Mouse (Mus musculus) ES-Bruce4 (cell line): Measurements from ENCODE around the gene Lcmt2.

Source experiments
- CTCF ChIP-seq: IDR thresholded peaks from one replicate; pipeline ENCODE4 v1.8.1; 2011; ENCODE audit warnings: low read depth, low read length
- EP300 ChIP-seq: IDR thresholded peaks from 2 replicates; pipeline ENCODE4 v1.6.1; 2011; ENCODE audit warnings: low read depth, low read length; ENCODE audit not compliant: insufficient read depth
- POLR2A ChIP-seq: IDR thresholded peaks from one replicate; pipeline ENCODE4 v1.8.1; 2011; ENCODE audit warnings: low read length; ENCODE audit not compliant: insufficient read depth

DNA sequence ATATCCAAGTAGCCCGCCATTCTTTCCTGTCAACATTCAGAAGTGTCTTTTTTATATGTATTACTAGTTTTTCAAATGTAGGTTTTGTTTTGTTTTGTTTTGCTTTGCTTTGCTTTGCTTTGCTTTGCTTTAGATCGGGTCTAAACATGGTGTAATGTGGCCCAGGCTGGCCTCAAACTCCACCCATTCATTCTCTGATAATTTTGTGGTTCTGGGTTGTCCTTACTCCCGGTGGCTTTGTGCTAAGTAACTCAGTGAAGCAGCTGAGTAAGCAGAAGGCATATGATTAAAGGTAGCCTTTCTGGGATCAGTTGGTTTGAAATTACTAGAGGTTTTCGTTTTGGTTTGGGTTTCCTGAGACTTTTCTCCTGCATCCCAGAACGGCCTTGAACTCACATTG, 9.2 kb upstream of the Lcmt2 start:
- TF ChIP-seq EP300 (no peak), CTCF (no peak), POLR2A (no peak)
